Mouse (Mus musculus): ENCODE data around the gene Hunk.

GRCm38 (mm10) chr16:90352691-90353090 is 33.1 kb upstream of the Hunk start:
- no peak for TF ChIP-seq CTCF (IDR thresholded peaks at IDR 0.05)
- TF ChIP-seq EP300 (IDR thresholded peaks at IDR 0.05; ENCODE audit: insufficient read depth, low read depth, low read length): no peak
